Mouse (Mus musculus): ENCODE data around the gene H2-Q10.
"Not testable (repeated sequence)": the region's sequence is repeated elsewhere in the genome, so short reads cannot be mapped to it uniquely, and the experiment has no call there.

DNA sequence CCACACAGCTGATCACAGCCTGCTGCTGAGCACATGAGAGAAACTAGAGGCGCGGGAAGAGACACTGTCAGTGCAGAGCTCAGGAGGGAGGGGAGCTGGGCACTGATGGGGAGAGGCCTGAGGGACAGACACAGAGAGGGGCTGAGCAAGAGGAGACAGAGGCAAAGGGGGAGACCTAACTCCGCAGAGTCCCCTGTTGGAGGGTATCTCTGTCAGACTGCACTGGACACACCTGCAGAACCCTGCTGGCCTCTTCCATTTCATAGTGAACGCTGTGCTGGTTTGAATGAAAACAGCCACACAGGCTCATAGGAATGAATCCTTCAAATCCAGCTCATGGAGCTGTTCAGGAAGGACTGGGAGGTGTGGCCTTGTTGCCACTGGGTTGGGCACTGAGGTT is 48.6 kb upstream of the H2-Q10 start:
- TF ChIP-seq CTCF (conservative IDR thresholded peaks at IDR 0.05; ENCODE audit: insufficient read depth, insufficient read length, low read depth, low read length); POLR2A (IDR thresholded peaks at IDR 0.05; ENCODE audit: low read depth, low read length): not testable (repeated sequence)

All from kidney, adult 2 months (tissue).